Mouse (Mus musculus) MEL (cell line): ENCODE measurements at regions not wholly inside any gene's neighbourhood (a gene's known extent, or its start where the extent isn't known, plus 50 kb on each side); places are given as distances from the start of the nearest gene placed in this dataset.

Source experiments
- DNase-seq: peaks from one replicate; pipeline ENCODE4 v3.0.0; 2011; ENCODE audit warnings: low read depth, low spot score
- H3K27ac ChIP-seq: 2 replicates; pipeline ENCODE4 v1.5.1; 2012; ENCODE audit warnings: low read depth, mild to moderate bottlenecking, control low read depth, low read length, moderate library complexity; ENCODE audit not compliant: control insufficient read depth
- H3K27me3 ChIP-seq, 2 experiments: fragments of 150-350 bp in 1 of 2; sonication (generic) in 1 of 2; 2 replicates each; pipeline ENCODE4 v1.6.1; 2012; ENCODE audit warnings: low read length in 2 of 2, mild to moderate bottlenecking in 2 of 2, improper control_type of control experiment in 1 of 2, moderate library complexity in 1 of 2; ENCODE audit not compliant: insufficient read depth in 2 of 2, control insufficient read depth in 1 of 2
- H3K36me3 ChIP-seq, 2 experiments: 2 replicates each; pipeline ENCODE4 v1.6.1; 2012 to 2014; ENCODE audit warnings: low read length in 2 of 2, improper control_type of control experiment in 1 of 2, inconsistent platforms in 1 of 2, mild to moderate bottlenecking in 1 of 2; ENCODE audit not compliant: insufficient read depth in 2 of 2, control insufficient read depth in 1 of 2
- H3K4me1 ChIP-seq, 2 experiments: fragments of 150-350 bp in 1 of 2; sonication (generic) in 1 of 2; 2 replicates each; pipeline ENCODE4 v1.6.1; 2012; ENCODE audit warnings: low read length in 2 of 2, improper control_type of control experiment in 1 of 2, mild to moderate bottlenecking in 1 of 2; ENCODE audit not compliant: insufficient read depth in 2 of 2, control insufficient read depth in 1 of 2
- H3K4me3 ChIP-seq, 2 experiments: fragments of 150-350 bp in 1 of 2; sonication (generic) in 1 of 2; 2 replicates each; pipeline ENCODE4 v1.5.1; 2012; ENCODE audit warnings: low read depth in 2 of 2, low read length in 2 of 2, mild to moderate bottlenecking in 2 of 2, moderate library complexity in 2 of 2, control low read depth in 1 of 2, improper control_type of control experiment in 1 of 2; ENCODE audit not compliant: control insufficient read depth in 1 of 2, insufficient read depth in 1 of 2
- H3K79me2 ChIP-seq: 2 replicates; pipeline ENCODE4 v1.6.1; 2012; ENCODE audit warnings: mild to moderate bottlenecking, low read length, moderate library complexity; ENCODE audit not compliant: control insufficient read depth, poor library complexity, insufficient read depth
- H3K9ac ChIP-seq: 2 replicates; pipeline ENCODE4 v1.6.1; 2012; ENCODE audit warnings: low read depth, mild to moderate bottlenecking, control low read depth, low read length, moderate library complexity; ENCODE audit not compliant: control insufficient read depth, poor library complexity, severe bottlenecking
- H3K9me3 ChIP-seq: fragments of 150-350 bp; sonication (generic); replicated peaks from 2 replicates; pipeline ENCODE4 v1.6.1; 2012; ENCODE audit warnings: mild to moderate bottlenecking, low read length, improper control_type of control experiment, moderate library complexity; ENCODE audit not compliant: insufficient read depth
- BHLHE40 ChIP-seq: IDR thresholded peaks from 2 replicates; pipeline ENCODE4 v1.6.1; 2012; ENCODE audit warnings: low read depth, mild to moderate bottlenecking, inconsistent platforms, low read length, improper control_type of control experiment, borderline replicate concordance
- CHD2 ChIP-seq: IDR thresholded peaks from 2 replicates; pipeline ENCODE4 v1.6.1; 2011; ENCODE audit warnings: low read length, improper control_type of control experiment
- CTCF ChIP-seq, 3 experiments: IDR thresholded peaks in 2 of 3; conservative IDR thresholded peaks in 1 of 3; 2 replicates each; pipeline ENCODE4 v1.5.1; 2011 to 2012; ENCODE audit warnings: low read length in 3 of 3, low read depth in 2 of 3, mild to moderate bottlenecking in 2 of 3, improper control_type of control experiment in 1 of 3, inconsistent platforms in 1 of 3, mixed read lengths in 1 of 3, moderate library complexity in 1 of 3; ENCODE audit not compliant: control insufficient read depth in 1 of 3, insufficient read depth in 1 of 3, poor library complexity in 1 of 3, severe bottlenecking in 1 of 3
- E2F4 ChIP-seq: IDR thresholded peaks from 2 replicates; pipeline ENCODE4 v1.6.1; 2011; ENCODE audit warnings: low read depth, low read length, improper control_type of control experiment, borderline replicate concordance
- EP300 ChIP-seq, 2 experiments: IDR thresholded peaks; 2 replicates each; pipeline ENCODE4 v1.6.1; 2011; ENCODE audit warnings: improper control_type of control experiment in 2 of 2, low read length in 2 of 2, low read depth in 1 of 2, mild to moderate bottlenecking in 1 of 2
- GATA1 ChIP-seq: IDR thresholded peaks from 2 replicates; pipeline ENCODE4 v1.6.1; 2011; ENCODE audit warnings: low read depth, low read length, improper control_type of control experiment
- HCFC1 ChIP-seq: IDR thresholded peaks from 2 replicates; pipeline ENCODE4 v1.6.1; 2012; ENCODE audit warnings: low read depth, mild to moderate bottlenecking, inconsistent platforms, low read length, improper control_type of control experiment, moderate library complexity
- JUND ChIP-seq: IDR thresholded peaks from 2 replicates; pipeline ENCODE4 v1.6.1; 2011; ENCODE audit warnings: low read depth, mild to moderate bottlenecking, improper control_type of control experiment, low read length
- KAT2A ChIP-seq: conservative IDR thresholded peaks from 2 replicates; pipeline ENCODE4 v1.6.1; 2012; ENCODE audit warnings: low read depth, low read length, improper control_type of control experiment, inconsistent platforms
- MAFK ChIP-seq: IDR thresholded peaks from 2 replicates; pipeline ENCODE4 v1.6.1; 2011; ENCODE audit warnings: low read depth, mild to moderate bottlenecking, low read length, improper control_type of control experiment, borderline replicate concordance
- MAX ChIP-seq: IDR thresholded peaks from 2 replicates; pipeline ENCODE4 v1.6.1; 2011; ENCODE audit warnings: low read length, improper control_type of control experiment
- MAZ ChIP-seq: IDR thresholded peaks from 2 replicates; pipeline ENCODE4 v1.6.1; 2012; ENCODE audit warnings: low read depth, mild to moderate bottlenecking, inconsistent platforms, low read length, improper control_type of control experiment
- MEF2A ChIP-seq: IDR thresholded peaks from 2 replicates; pipeline ENCODE4 v1.6.1; 2014; ENCODE audit warnings: low read depth, mild to moderate bottlenecking, inconsistent platforms, low read length, improper control_type of control experiment; ENCODE audit not compliant: poor library complexity, insufficient replicate concordance, severe bottlenecking; ENCODE audit errors: extremely low read depth
- MYC ChIP-seq: IDR thresholded peaks from 2 replicates; pipeline ENCODE4 v1.6.1; 2011; ENCODE audit warnings: low read depth, mild to moderate bottlenecking, low read length, improper control_type of control experiment, moderate library complexity
- NRF1 ChIP-seq: IDR thresholded peaks from 2 replicates; pipeline ENCODE4 v1.6.1; 2014; ENCODE audit warnings: low read depth, mild to moderate bottlenecking, inconsistent platforms, low read length, improper control_type of control experiment, moderate library complexity; ENCODE audit not compliant: poor library complexity, insufficient read depth, severe bottlenecking
- POLR2A ChIP-seq, 2 experiments: IDR thresholded peaks; 2 replicates each; pipeline ENCODE4 v1.6.1; 2011 to 2012; ENCODE audit warnings: low read length in 2 of 2, mild to moderate bottlenecking in 2 of 2, control low read depth in 1 of 2, improper control_type of control experiment in 1 of 2, low read depth in 1 of 2, moderate library complexity in 1 of 2; ENCODE audit not compliant: control insufficient read depth in 1 of 2, insufficient read depth in 1 of 2, poor library complexity in 1 of 2
- POLR2AphosphoS2 ChIP-seq: IDR thresholded peaks from 2 replicates; pipeline ENCODE4 v1.6.1; 2011; ENCODE audit warnings: low read length, improper control_type of control experiment
- POLR2AphosphoS5 ChIP-seq: IDR thresholded peaks from 2 replicates; pipeline ENCODE4 v1.6.1; 2012; ENCODE audit warnings: low read depth, borderline replicate concordance, mild to moderate bottlenecking, inconsistent platforms, low read length, moderate library complexity, mixed read lengths
- RAD21 ChIP-seq: IDR thresholded peaks from 2 replicates; pipeline ENCODE4 v1.6.1; 2011; ENCODE audit warnings: mild to moderate bottlenecking, low read depth, low read length, improper control_type of control experiment
- SIN3A ChIP-seq: IDR thresholded peaks from 2 replicates; pipeline ENCODE4 v1.6.1; 2012; ENCODE audit warnings: low read length, improper control_type of control experiment, inconsistent platforms
- SMC3 ChIP-seq: IDR thresholded peaks from 2 replicates; pipeline ENCODE4 v1.6.1; 2011; ENCODE audit warnings: low read depth, low read length, improper control_type of control experiment
- TCF12 ChIP-seq: IDR thresholded peaks from 2 replicates; pipeline ENCODE4 v1.6.1; 2014; ENCODE audit warnings: low read depth, mild to moderate bottlenecking, inconsistent platforms, low read length, improper control_type of control experiment, moderate library complexity
- UBTF ChIP-seq: IDR thresholded peaks from 2 replicates; pipeline ENCODE4 v1.6.1; 2012; ENCODE audit warnings: low read depth, mild to moderate bottlenecking, inconsistent platforms, low read length, improper control_type of control experiment, moderate library complexity, borderline replicate concordance; ENCODE audit not compliant: insufficient read depth
- USF1 ChIP-seq: IDR thresholded peaks from 2 replicates; pipeline ENCODE4 v1.6.1; 2014; ENCODE audit warnings: low read depth, mild to moderate bottlenecking, inconsistent platforms, low read length, improper control_type of control experiment, moderate library complexity
- ZC3H11A ChIP-seq: IDR thresholded peaks from 2 replicates; pipeline ENCODE4 v1.6.1; 2012; ENCODE audit warnings: low read depth, mild to moderate bottlenecking, inconsistent platforms, low read length, improper control_type of control experiment
- ZKSCAN1 ChIP-seq: IDR thresholded peaks from 2 replicates; pipeline ENCODE4 v1.6.1; 2012; ENCODE audit warnings: low read depth, mild to moderate bottlenecking, inconsistent platforms, low read length, improper control_type of control experiment, moderate library complexity
- ZMIZ1 ChIP-seq: IDR thresholded peaks from 2 replicates; pipeline ENCODE4 v1.6.1; 2012; ENCODE audit warnings: low read depth, mild to moderate bottlenecking, inconsistent platforms, low read length, improper control_type of control experiment, moderate library complexity
- ZNF384 ChIP-seq: IDR thresholded peaks from 2 replicates; pipeline ENCODE4 v1.6.1; 2012; ENCODE audit warnings: low read depth, mild to moderate bottlenecking, inconsistent platforms, low read length, improper control_type of control experiment

GRCm38 (mm10) chr15:46592868-46593267 lies 6458.7 kb downstream of the 9330182O14Rik start:
- Histone ChIP-seq H3K9ac (no peak overlapping the region), H3K79me2 (no peaks in the 10 kb centered on the region)
- TF ChIP-seq UBTF: no peak
- no peak for TF ChIP-seq NRF1
- TF ChIP-seq, all 39 proteins: peak for 0
- no peaks in the 10 kb centered on the region for H3K9me3 ChIP-seq
- DNase-seq: no peak
- H3K27ac ChIP-seq: no peak overlapping the region
- H3K27me3 ChIP-seq: no peaks in the 10 kb centered on the region
- H3K4me1 ChIP-seq: no peaks in the 10 kb centered on the region
- no peak overlapping the region for H3K4me3 ChIP-seq
- H3K36me3 ChIP-seq: no peaks in the 10 kb centered on the region

- TF ChIP-seq SIN3A (no peak), POLR2A (IDR thresholded peaks at IDR 0.05; ENCODE audit: control insufficient read depth in 1 of 2, insufficient read depth in 1 of 2, low read depth in 1 of 2, low read length in 2 of 2, poor library complexity in 1 of 2) (no peak), CTCF (IDR thresholded peaks at IDR 0.05 in 2 of 3, conservative IDR thresholded peaks at IDR 0.05 in 1 of 3; ENCODE audit: control insufficient read depth in 1 of 3, insufficient read depth in 1 of 3, low read depth in 2 of 3, low read length in 3 of 3, poor library complexity in 1 of 3, severe bottlenecking in 1 of 3) (peak in 2 of 3 experiments; percentile 0 to 47; a peak in 2 of 6 replicates), MAX (no peak), MAZ (no peak), TCF12 (no peak), KAT2A (no peak), JUND (no peak), MEF2A (no peak), GATA1 (peak; percentile 69), POLR2AphosphoS2 (no peak), ZKSCAN1 (no peak), ZC3H11A (peak; percentile 38), E2F4 (no peak), NRF1 (no peak), POLR2AphosphoS5 (no peak), BHLHE40 (no peak), USF1 (no peak), UBTF (no peak), MYC (no peak), ZMIZ1 (no peak), MAFK (no peak), RAD21 (peak; percentile 59), CHD2 (no peak), HCFC1 (no peak), EP300 (IDR thresholded peaks at IDR 0.05; ENCODE audit: low read depth in 1 of 2, low read length in 2 of 2) (no peak), ZNF384 (no peak), SMC3 (peak; percentile 44)
- Histone ChIP-seq H3K36me3 (no peaks in the 10 kb centered on the region), H3K27me3 (no peaks in the 10 kb centered on the region), H3K9me3 (no peaks in the 10 kb centered on the region), H3K4me3 (no peak overlapping the region), H3K79me2 (no peaks in the 10 kb centered on the region), H3K4me1 (no peaks in the 10 kb centered on the region), H3K9ac (no peak overlapping the region), H3K27ac (no peak overlapping the region)
- DNase-seq: no peak
Measured at GRCm38 (mm10) chr15:46598328-46598727, 6464.2 kb downstream of the 9330182O14Rik start.
